Mouse (Mus musculus) thymus, adult 2 months (tissue): ENCODE data around the gene Ankk1. TPM values are rescaled to one million over a fixed set of nuclear protein-coding genes. Genes with fewer than 3 reads are reported as not detected.

ENCODE experiments used
- DNase-seq: peaks from one replicate; pipeline ENCODE4 v3.0.0; 2021
- H3K27ac ChIP-seq: fragments of 200-500 bp; 2 replicates; pipeline ENCODE4 v1.5.1; 2012; ENCODE audit warnings: low read length, control low read depth; ENCODE audit not compliant: control insufficient read depth, insufficient read depth
- H3K27me3 ChIP-seq: fragments of 200-500 bp; 2 replicates; pipeline ENCODE4 v1.6.1; 2012; ENCODE audit warnings: mild to moderate bottlenecking, low read length, moderate library complexity, mixed read lengths; ENCODE audit not compliant: control insufficient read depth, insufficient read depth
- H3K36me3 ChIP-seq: fragments of 200-500 bp; 2 replicates; pipeline ENCODE4 v1.6.1; 2012; ENCODE audit warnings: mild to moderate bottlenecking, low read length, moderate library complexity; ENCODE audit not compliant: control insufficient read depth, insufficient read depth
- H3K4me1 ChIP-seq: fragments of 200-500 bp; replicated peaks from 2 replicates; pipeline ENCODE4 v1.6.1; 2012; ENCODE audit warnings: low read length; ENCODE audit not compliant: control insufficient read depth, insufficient read depth
- H3K4me3 ChIP-seq: fragments of 200-500 bp; 2 replicates; pipeline ENCODE4 v1.5.1; 2012; ENCODE audit warnings: mild to moderate bottlenecking, low read length, control low read depth, moderate library complexity; ENCODE audit not compliant: control insufficient read depth, insufficient read depth
- CTCF ChIP-seq: fragments of 200-500 bp; IDR thresholded peaks from 2 replicates; pipeline ENCODE4 v1.5.1; 2012; ENCODE audit warnings: mild to moderate bottlenecking, control low read depth, low read length, moderate library complexity, borderline replicate concordance; ENCODE audit not compliant: control insufficient read depth, poor library complexity, insufficient read depth; ENCODE audit errors: extremely low read depth
- POLR2A ChIP-seq: fragments of 200-500 bp; IDR thresholded peaks from 2 replicates; pipeline ENCODE4 v1.6.1; 2012; ENCODE audit warnings: mild to moderate bottlenecking, low read length, control low read depth, moderate library complexity; ENCODE audit not compliant: control insufficient read depth, poor library complexity, insufficient read depth; ENCODE audit errors: extremely low read depth
- WGBS: fragments of 180-500 bp; shearing (Covaris S2); methylation state at CpG from one replicate; pipeline ENCODE4 v1.1.7; 2018; 5-methylcytosine and 5-hydroxymethylcytosine counted together
- polyA plus RNA-seq: library from polyadenylated mRNA; depleted of rRNA; stranded (reverse); fragments of >200 nt; gene quantifications from 2 replicates; pipeline ENCODE4 v1.2.3, GENCODE M21; 2012; rRNA removed

Ankk1 gene
- polyA plus RNA-seq, result 0.04 and 0.16 TPM in 2 replicates

GRCm38 (mm10) chr9:49426921-49427320 is at the start of gene Ankk1:
Gene Ankk1 (minus strand): TSS chr9:49427021.
- no peaks in the 10 kb centered on the region for H3K36me3 ChIP-seq
- no peak within 1 kb of the TSS for H3K27ac ChIP-seq
- H3K4me3 ChIP-seq, result no peak within 1 kb of the TSS
- H3K27me3 ChIP-seq, result no peaks in the 10 kb centered on the region
- TF ChIP-seq CTCF (no peak), POLR2A (no peak)
- no peaks in the 10 kb centered on the region for H3K4me1 ChIP-seq
- 76% methylated on average over 7 of the region's 7 CpGs for WGBS
- no peak for DNase-seq

- DNase-seq, result no peak
- no peaks in the 10 kb centered on the region for H3K27me3 ChIP-seq
- no peak overlapping the region for H3K4me3 ChIP-seq
- peaks cover 3% of the 10 kb centered on the region; the same call in 1 of the 2 replicates for H3K4me1 ChIP-seq
- 80% methylated on average over 11 of the region's 11 CpGs for WGBS
- TF ChIP-seq CTCF, result no peak
- TF ChIP-seq POLR2A, result no peak
- H3K27ac ChIP-seq, result no peak overlapping the region
- H3K36me3 ChIP-seq, result no peaks in the 10 kb centered on the region
Measured at GRCm38 (mm10) chr9:49472126-49472525, 45.3 kb upstream of the Ankk1 start.

GRCm38 (mm10) chr9:49470946-49471345 is 44.1 kb upstream of the Ankk1 start:
- no peaks in the 10 kb centered on the region for H3K27me3 ChIP-seq
- WGBS, result 96% methylated on average over 6 of the region's 6 CpGs
- TF ChIP-seq CTCF (no peak), POLR2A (no peak)
- no peak for DNase-seq
- H3K27ac ChIP-seq, result no peak overlapping the region
- no peak overlapping the region for H3K4me3 ChIP-seq
- no peaks in the 10 kb centered on the region for H3K36me3 ChIP-seq
- H3K4me1 ChIP-seq, result peaks cover 1% of the 10 kb centered on the region; the same call in 1 of the 2 replicates

- TF ChIP-seq CTCF (no peak), POLR2A (no peak)
- no peak overlapping the region for H3K4me3 ChIP-seq
- no peak overlapping the region for H3K27ac ChIP-seq
- no peaks in the 10 kb centered on the region; the same call in 1 of the 2 replicates for H3K4me1 ChIP-seq
- no peak for DNase-seq
- no peaks in the 10 kb centered on the region for H3K36me3 ChIP-seq
- 97% methylated on average over 19 of the region's 19 CpGs for WGBS
- H3K27me3 ChIP-seq, result no peaks in the 10 kb centered on the region
Measured at GRCm38 (mm10) chr9:49470006-49470405, 43.2 kb upstream of the Ankk1 start.

- Histone ChIP-seq H3K27me3 (no peaks in the 10 kb centered on the region), H3K36me3 (no peaks in the 10 kb centered on the region), H3K4me1 (no peaks in the 10 kb centered on the region), H3K4me3 (no peak overlapping the region), H3K27ac (no peak overlapping the region)
- no peak for DNase-seq
- 93% methylated on average over 3 of the region's 3 CpGs for WGBS
- TF ChIP-seq POLR2A (no peak), CTCF (no peak)
Measured at GRCm38 (mm10) chr9:49456136-49456535, 29.3 kb upstream of the Ankk1 start.

GRCm38 (mm10) chr9:49452396-49452795 is 25.6 kb upstream of the Ankk1 start:
- WGBS, result 100% methylated on average over 1 of the region's 1 CpGs
- Histone ChIP-seq H3K36me3 (no peaks in the 10 kb centered on the region), H3K4me3 (no peak overlapping the region), H3K27ac (no peak overlapping the region), H3K4me1 (no peaks in the 10 kb centered on the region), H3K27me3 (no peaks in the 10 kb centered on the region)
- TF ChIP-seq CTCF (no peak), POLR2A (no peak)
- no peak for DNase-seq

GRCm38 (mm10) chr9:49450491-49450890 is 23.7 kb upstream of the Ankk1 start:
- H3K27me3 ChIP-seq, result no peaks in the 10 kb centered on the region
- H3K27ac ChIP-seq, result no peak overlapping the region
- 79% methylated on average over 3 of the region's 3 CpGs for WGBS
- no peaks in the 10 kb centered on the region for H3K4me1 ChIP-seq
- H3K4me3 ChIP-seq, result no peak overlapping the region
- TF ChIP-seq POLR2A, result no peak
- no peak for TF ChIP-seq CTCF
- H3K36me3 ChIP-seq, result no peaks in the 10 kb centered on the region
- DNase-seq, result no peak
